Mouse (Mus musculus): ENCODE measurements at regions not wholly inside any gene's neighbourhood (a gene's known extent, or its start where the extent isn't known, plus 50 kb on each side); places are given as distances from the start of the nearest gene placed in this dataset.
A peak's percentile ranks its signal among the peaks of the same experiment; 100 is the strongest.

DNA sequence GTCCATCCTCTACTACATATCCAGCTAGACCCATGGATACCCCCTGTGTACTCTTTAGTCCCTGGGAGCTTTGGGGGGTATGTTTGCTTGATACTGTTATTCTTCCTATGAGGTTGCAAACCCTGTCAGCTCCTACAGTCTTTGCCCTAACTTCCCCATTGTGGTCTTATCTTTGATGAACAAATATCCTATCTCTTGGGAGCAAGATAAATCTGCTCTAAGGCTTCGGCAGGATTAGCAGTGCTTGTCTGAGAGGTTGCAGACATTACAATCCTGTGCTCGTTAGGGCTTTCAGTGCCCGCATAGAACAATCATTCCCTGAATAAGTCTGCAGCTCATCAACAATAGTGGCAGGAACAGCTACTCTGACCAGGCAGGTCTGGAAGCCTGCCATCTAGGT lies 1002.7 kb upstream of the Zeb2 start:
- DNase-seq, result no peak

DNA sequence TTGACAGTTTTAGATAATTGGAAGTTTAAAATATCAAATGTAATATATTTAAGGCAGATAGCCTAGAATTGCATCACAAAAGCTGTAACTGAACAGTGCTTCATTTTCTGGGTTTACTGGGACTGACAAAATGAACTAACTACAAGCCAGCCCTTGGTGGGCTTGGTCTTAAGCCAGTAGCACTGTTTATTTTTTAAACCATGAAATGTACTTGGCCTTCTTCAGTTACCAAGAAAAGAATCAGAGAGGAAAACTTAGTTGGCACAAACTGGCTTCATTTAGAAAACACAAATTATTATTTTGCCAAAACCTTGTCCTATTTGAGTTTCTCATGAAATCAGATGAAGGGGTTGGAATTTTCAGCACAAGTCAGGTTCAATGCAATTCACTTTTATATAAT lies 989.8 kb upstream of the Zeb2 start:
- no peak for DNase-seq

DNA sequence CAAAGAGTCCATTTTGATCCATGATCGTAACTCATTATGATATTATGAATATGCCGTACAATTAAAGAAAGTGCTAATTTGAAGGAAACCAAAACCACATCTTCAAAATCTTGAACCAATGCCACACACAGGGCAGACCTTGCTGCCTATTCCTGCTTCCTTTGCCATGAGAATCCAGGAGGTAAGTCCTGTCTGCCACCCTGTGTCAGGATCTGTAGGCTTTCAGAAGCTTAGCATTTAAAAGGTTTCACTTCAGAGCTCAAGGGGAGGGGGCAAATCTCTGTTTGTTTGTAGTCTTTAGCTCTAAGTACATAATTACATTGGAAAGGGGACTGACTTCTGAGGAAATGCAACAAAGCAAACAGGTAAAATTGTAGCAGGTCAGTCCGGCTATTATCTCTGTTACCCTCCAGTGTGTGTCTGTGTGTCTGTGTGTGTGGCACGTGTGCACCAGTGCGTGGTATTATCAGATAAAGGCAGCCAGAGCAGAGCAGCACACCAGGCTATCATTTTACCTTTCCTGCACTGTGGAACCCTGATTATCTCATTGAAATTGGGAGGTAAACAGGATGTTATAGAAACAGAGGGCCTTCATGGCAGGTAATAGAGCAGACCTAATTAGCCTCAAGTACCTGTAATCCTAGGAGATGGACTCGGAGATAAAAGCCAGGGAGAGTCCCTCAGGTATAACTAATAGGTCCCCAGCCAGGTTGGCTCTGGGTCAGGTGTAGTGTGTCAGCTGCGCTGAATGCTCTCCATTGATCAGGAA lies 948.0 kb upstream of the Zeb2 start:
- no peak for DNase-seq

DNA sequence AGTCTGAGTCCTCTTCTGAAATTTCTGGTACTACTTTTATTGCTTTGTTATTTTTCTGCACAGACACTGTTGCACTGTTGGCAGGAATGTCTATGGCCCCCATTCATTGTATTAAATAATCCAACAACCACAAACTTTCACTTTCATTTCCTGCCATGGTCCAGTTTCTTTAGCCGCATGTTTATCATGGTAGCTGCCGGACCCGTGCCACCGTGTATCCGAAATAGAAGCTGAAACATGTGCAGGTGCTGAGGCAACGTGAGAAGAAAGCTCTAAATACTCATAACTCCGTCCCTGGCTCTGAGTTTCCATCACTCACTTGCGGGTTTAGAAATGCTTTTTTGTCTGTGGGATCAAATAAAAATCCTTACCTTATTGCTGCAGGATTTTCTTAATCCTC lies 938.5 kb upstream of the Zeb2 start:
- DNase-seq, result no peak

DNA sequence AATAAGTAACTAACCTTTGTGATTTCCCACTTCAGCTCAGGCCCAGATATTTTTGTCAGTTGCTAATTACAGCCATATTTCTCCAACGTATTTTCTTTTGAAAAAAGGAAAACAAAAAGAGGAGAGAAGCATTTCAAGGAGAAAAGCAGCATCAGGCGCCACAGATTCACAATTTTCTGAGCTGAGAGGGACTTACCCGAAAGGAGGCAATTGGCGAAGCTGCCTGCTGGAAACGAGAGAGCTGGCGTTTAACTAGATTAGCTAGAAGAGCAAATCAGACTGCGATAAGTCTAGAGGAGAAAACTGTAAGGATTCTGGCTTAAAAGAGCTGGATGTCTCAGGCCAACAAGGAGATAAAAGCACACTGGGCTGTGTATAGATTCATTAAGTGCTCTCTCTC lies 937.7 kb upstream of the Zeb2 start:
- DNase-seq, result no peak

DNA sequence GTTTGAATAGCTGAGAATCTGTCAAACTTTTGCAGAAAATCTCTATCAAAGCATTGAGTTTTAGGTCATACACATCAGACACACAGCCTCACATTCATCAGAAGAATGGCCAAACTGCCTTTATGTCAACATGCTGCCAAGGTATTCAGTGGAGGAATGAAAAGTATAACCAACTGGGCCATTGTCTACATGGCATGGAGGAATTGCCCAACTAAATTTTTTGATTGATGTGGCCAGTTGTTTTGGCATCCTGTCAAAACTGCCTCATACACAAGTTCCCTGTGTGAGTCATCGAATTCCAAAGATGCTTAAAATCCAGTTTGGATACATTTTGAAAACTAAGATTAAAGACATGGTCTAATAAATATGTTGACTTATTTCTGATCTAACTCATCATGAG lies 904.7 kb upstream of the Zeb2 start:
- no peak for DNase-seq

DNA sequence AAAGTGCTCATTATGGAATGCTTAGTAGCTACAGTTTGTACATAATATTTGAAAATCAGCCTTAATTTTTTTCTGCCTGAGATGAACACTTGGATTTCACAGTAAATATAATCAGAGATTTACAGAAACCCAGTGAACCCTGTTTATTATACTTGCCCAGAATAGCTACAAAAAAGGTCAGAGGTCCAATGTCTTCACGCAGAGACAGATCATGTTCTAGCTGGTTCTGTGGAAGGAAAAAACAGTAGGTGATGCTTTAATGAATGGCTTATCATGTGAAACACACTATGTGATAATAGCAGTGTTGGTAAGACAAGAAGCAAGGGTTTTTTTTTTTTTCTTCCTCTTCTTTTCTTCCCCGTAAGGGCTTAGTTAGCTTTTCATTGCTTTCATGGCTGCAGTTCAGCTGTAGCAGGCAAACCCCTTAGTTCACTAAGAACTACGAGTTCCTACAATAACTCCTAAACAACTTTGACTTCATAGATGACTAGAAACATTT lies 896.6 kb upstream of the Zeb2 start:
- no peak for DNase-seq

DNA sequence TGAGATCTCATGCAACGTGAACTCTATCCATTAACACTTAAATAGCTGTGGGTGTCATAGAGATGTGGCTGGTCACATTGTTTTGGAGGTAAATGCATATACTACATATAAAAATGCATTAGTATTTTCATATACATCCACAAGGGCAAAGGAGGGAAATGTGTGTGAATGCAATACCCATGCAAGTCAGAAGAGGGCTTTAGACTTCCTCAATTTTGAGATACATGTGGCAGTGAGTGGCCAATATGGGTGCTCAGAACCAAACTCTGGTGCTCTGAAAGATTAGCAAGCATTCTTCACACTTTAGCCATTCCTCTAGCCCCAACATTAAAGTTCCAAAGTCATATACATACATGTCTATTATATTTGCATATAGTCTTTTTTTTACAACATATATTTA lies 895.5 kb upstream of the Zeb2 start:
- DNase-seq, result no peak

DNA sequence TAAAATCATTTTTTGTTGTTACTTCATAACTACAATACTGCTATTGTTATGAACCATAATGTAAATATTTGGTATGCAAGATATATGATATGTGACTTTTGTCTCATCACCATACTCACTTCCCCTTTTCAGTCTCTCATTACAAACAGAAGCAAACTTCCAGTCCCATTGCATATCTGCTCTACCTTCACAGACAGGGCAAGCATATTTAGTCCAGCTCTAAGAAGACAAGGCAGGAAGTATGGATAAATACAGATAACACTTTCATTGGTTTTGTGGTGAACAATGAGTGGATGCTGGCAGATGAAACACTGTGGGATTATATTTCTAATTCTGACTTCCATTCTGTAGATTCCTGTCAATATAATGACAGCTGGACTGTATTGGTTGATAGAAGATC lies 858.0 kb upstream of the Zeb2 start:
- no peak for DNase-seq

DNA sequence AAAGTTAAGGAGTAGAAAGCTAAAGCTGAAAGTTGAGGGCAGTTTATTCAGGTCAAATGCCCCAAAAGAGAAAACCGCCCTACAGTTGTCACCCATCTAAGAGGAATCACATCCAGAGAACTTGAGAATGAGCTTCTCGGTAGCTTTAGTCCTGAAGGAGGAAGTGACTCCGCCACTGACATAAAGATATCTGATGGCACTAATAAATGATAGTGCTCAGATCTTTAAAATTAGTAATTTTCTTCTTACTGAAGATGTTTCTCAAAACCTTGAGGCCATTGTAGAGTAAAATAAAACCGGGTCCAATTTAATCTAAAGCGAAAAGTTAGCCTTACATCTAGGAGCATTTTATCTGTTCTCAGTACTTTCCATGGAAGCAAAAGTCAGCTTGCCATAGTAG lies 851.4 kb upstream of the Zeb2 start:
- no peak for DNase-seq

DNA sequence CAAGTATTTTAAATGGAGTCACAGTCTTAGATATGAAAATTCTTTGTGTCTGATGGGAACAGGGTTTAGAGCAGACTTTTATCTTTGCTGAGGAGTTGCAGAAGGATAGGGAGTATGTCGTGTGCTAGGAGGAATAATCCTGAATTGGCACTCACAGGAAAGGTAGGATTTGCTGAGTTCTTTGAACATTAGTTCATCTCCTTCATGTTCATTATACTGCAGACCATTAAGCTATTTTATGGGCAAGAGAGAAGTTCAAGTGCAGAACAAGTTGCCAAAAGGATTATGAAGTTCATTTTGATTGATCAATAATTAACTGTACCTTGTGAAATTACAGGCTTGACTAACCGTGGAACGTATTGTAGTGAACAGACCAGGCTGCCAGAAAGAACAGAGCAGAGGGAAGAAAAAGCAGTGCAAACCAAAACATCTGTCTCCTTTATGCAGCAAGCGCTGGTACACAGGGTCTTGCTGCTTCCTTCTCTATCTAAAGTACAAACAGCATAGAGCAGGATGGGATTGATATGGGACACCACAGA lies 839.7 kb upstream of the Zeb2 start:
- peak; percentile 25 for DNase-seq

DNA sequence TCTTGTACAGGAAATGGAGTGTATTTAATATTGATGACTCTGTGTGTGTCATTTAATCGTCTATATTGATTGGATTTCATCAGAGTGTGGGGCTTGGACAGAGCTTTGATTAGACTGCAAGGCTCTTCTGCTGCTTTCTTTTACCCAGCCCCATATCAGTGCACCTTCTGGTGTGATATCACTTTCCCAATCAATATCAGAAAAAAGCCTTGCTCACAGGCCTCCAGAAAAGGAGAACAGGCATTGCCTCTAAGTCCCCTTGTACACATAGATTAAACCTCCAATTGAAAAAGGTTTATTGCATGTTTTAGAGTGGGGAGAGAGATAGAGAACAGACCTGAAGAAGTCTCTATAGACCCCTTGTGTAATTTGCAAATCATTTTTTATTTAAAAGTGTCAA lies 831.6 kb upstream of the Zeb2 start:
- DNase-seq, result no peak

DNA sequence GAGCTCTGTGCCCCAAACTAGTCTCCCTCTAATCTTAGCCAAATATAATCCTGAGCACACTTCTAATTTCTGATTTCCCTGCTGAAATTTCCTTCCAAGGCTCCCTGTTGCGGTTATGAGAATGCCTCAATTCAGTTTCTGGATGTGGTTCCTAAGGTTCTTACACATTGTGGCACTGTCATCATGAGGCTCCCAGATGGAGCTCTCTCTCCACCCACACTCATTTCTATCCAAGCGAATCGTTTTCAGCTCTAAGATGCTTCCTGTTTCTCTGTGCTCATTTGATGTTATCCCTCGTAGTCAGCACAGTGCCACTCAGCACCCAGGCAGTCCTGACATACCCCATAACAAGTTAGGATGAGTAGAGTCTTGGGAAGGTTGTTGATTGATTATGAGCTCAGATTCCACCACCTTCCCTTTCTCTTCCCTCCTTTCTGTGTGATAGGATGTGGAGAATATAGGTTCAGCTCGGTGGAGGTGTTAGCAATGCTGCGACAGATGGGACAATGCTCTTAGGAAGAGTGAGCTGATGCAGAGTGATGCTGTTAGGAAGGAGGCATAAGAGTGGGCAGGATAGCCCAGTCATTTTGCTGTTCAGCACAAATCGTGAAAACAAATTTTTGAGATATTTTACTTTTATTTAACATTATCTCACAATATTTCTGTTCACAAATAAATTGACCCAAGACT lies 808.7 kb upstream of the Zeb2 start:
- no peak for DNase-seq

DNA sequence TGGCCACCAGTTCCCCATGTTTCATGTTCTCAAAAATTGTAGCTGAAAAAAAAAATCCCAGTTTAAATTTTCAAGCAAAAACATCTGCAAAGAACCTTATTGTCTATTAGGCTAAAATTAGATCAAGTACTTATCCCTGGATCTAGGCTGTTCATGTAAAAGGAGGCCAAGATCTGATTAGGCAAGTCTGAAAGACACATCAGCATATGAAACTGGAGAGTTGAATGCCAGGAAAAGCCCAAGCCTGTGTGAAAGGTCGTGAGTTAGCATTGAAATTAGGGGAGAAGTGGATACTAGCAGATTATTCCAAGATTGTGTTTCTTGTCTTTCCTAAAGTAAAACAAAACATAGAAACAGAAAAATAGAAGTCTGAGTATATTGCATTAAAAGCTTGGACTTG lies 791.7 kb upstream of the Zeb2 start:
- no peak for DNase-seq

DNA sequence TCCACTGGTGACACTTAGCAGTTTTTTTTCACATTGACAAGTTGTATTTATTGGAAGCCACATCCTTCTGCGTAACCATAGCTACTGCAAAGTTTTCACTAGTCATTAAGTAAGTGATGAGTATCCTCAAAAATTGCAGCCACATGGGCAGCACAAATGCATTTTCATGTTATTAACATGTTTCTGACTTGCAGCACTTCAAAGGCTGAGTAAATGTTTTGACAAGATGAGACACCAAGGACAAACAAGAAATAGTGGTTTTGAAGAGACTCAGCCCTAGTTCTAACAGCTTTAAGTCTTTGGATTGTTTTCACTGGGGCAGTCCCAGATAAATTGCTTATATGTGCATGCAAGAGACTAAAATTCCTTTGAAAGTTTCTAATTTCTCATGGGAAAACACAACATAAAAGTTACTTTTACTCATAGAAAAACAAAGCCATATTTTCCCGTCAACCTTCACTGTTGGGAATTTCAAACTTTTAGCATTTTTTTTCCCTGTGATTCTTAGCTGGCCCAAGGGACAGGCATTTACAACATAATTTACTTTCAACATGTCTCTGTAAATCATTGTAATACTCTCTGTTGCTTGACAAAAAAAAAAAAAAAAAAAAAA lies 787.5 kb upstream of the Zeb2 start:
- peak; percentile 3 for DNase-seq

DNA sequence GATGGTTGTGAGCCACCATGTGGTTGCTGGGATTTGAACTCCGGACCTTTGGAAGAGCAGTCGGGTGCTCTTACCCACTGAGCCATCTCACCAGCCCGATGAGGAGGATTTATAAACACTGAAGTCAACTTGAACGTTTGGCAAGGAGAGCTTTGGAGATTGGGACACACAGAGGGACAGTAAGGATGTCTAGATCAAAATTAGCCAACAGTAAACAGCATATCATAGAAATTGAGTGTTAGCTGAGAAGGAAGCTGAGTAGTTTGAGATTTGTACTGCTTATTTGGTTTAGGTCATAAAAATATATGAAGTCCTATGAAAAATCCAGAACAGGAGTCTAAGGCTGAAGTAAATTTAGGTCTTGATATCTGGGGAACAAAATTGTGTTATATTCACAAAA lies 786.9 kb upstream of the Zeb2 start:
- DNase-seq, result no peak

DNA sequence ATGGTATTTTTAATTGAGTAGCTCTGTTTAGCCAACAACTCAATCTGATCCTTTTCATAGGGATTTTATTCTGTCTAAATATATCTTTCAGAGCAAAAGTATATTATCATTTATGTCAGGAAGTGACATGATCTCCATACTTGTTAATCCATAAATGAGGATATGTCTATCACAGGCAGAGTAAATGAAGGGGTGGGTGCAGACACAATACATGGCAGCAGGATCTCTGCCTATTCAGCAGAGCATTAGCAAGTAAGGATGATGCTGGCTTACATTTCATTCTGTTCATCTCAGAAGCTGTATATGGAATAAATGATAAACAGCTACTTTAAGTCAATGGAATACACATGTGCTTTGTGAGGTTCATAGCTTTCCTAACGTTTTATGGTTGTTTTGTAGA lies 786.2 kb upstream of the Zeb2 start:
- DNase-seq, result no peak

DNA sequence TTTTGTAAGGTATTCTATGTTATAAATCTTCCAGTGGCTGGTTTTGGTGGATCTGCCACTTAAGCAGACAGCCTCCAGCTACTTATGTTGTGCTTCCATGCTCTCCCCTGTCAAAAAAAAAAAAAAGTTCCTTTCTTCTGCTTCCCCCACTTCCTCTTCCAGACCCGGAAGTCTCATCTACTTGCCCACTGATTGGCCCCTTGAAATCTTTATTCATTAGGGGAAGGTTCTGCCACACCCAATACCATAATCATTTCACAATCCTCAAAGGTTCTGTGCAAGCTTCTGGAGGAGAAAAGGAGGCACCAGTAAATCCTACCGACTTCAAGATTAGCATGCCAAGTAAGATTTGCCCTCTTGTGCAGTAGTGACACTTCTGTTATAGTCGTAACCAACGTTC lies 784.7 kb upstream of the Zeb2 start:
- DNase-seq, result no peak

DNA sequence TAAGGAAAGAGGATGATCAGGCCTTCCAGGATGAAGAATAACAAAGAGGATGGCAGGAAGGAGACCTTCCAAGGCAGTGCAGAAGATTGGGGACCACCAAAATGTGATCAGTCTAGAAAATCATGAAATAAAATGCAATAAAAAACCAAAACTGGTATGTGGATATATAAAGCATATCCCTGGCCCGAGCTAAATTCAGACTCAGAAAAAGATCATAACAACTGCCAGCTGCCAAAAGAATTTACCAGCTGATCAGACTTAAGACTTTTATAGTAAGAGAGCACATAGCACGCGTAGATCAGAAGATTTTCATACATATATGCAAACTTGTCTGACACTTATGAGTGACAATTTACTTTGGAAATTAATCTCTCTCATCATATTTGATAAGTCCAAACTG lies 767.5 kb upstream of the Zeb2 start:
- DNase-seq, result no peak

DNA sequence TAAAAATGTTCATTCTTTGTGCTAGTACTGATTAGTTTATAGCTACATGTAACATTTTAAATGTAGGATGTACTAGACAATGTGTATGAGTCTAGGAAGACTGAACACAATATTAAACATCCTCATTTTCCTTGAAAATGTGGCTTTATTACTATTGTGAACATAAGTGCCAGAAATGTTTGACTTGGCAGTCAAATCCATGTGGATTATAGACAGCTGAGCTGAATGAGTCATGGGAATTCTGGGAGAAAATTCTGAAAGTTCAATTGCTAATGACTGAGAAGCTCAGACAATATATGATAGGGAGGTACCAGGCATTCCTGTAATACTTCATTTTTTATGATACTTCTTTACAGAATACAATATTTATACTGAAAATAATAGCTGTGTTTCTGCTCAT lies 761.5 kb upstream of the Zeb2 start:
- DNase-seq, result no peak

DNA sequence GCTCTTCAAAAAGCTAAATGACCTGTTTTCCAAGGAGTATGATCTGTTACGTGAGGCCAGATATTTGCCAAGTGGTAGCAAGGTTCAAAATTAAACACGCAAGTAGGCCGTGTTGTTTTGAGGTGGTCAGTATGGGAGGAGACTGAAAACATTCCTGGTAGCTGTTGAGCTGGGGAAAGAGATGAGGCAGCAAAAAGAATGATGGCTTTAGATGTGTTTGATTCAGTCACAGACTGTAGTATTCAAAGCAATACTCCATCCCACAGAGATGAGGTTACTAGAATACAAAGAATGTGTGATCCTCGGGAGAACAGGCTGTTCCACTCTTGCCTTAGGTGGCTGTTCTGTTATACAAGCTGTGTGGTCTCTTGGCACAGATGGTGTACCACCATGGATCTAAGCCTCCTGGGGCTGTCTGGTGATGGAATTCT lies 742.7 kb upstream of the Zeb2 start:
- peak; percentile 64 for DNase-seq

DNA sequence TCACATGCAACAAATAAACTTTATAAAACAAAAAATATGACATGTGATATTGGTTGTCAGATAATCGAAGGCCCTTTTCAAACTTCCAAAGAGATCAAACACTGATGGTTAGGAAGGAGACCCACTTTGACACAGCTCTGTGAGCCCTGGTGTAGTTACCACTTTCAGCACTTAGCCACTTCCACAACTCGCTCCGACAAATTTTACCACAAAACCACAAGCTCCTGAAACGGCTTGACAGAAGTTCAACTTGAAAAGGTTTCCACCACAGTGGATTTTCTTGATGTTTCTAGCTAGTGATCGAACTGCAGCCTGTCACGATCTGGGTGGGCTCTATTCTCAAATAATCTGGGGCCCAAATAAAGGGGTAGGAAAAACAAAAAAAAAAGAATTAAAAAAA lies 742.2 kb upstream of the Zeb2 start:
- DNase-seq, result no peak

DNA sequence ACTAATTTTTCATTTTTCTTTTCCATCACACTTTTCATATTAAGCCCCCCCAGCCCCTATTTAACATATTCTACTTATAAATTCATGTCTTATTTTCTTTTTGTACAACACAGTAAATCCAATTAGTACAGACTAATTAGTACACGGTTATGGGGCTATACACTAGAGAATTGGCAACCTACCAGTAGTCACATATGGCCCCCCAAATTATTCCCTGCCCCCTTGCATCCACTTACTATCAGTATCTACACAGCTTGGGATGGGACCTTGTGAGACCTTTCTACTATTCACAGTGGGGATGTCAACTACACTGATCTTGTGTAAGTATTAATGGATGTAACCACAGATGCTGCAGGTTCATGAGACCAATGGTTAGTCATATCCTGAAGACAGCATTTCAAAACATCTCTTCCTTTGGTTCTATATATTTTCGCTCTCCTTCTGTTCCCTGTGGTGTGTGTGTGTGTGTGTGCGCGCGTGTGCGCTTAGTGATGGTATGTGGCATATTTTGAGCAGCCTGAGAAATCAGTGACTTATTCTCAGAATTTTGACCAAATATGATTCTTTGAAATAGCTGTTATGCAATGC lies 732.9 kb upstream of the Zeb2 start:
- no peak for DNase-seq

DNA sequence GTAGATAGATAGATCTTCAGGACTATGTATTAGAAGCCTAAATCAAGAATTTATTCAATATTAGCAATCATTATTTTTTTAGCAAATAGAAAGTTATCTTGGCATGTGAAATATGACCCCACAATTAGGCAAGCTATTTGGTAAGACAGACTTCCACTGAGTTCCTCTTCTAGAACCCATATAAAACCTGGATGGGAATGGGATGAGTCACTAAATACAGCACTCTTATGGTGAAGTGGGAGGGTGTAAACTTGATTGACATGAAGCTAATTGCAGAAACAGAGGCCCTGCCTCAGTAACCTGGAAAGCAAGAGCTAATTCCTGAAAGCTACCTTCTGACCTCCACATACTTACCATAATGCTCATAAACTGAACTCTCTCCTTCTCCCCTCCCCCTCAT lies 723.2 kb upstream of the Zeb2 start:
- no peak for DNase-seq

Measured in kidney, postnatal 14 days (tissue).